Mouse (Mus musculus): Measurements from ENCODE around the gene 2410002F23Rik. TPM values are rescaled to one million over a fixed set of nuclear protein-coding genes. Genes with fewer than 3 reads are reported as not detected.
"Not testable (repeated sequence)": the region's sequence is repeated elsewhere in the genome, so short reads cannot be mapped to it uniquely, and the experiment has no call there.

The 2410002F23Rik gene
- polyA plus RNA-seq (2015; fragmentation: Nextera tagmentation; extraction: Ambion mirVana), result 199 and 210 TPM in 2 replicates

DNA sequence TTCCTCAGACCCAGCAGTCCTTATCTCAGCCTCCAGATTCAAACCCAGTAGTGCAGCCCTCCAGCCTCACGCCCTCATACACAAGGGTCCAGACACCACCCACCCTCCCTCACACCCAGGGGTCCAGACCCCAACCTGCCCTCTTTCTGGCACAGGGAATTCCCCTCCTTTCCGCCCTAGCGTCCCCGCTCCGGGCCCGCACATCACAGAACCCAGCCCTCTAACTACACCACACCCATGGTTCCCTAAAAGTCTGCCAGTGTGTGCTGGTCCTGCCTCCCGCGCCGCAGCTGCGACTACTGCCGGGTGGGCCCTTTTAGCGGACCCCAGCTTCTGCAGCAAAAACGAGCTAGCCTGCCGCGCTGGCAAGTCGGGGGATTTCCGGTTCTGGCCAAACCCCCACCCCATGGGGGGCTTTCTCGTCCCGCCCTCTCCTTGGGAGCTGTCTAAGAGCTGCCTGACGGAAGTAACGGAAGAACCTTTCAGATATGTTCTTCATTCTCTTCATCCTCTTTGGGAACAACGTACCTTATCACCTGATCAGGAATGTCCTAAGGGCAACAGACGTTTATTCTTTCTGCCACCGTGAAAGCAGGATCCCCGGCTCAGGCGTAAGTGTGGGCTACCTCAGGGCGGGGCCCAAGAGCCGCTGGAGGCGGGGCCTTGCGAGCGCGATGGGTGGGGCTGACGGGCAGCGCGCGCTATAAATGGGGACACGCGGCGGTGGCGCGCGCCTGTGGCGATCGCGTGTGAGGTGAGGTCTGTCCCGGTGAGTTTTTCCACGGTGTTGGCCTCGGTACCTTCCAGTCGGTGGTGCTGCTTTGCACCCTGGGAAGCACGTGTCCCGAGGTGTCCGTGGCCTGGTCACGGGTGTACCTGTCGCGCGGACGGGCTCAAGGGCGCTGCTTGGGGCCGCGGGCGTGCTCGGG, at the start of gene 2410002F23Rik, which contains the start of gene 1700028J19Rik:
2410002F23Rik (plus strand) TSS at position 668 of the 929 bp plus-strand sequence.
1700028J19Rik (minus strand) TSS at position 641 of the 929 bp plus-strand sequence.
- peak within 1 kb of the TSS; percentile 79 for H3K4me2 ChIP-seq

DNA sequence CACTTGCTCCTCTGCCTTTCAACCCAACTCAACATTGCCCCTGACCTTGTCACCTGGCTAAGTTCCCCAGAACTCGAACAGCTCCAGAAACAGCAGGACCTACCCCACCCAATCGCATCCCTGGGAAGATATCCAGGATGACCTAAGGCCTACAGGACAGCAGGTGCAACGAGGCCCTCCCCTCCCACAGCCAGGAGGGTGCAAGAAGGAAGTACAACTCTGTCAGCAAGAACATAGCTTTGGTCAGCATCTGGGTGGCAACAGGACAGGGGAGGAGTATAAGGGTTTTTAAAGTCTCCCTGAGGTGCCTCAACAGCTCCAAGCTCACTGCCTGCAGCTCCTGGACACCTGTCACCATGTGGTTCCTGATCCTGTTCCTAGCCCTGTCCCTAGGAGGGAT, 48.6 kb upstream of the 2410002F23Rik start, which contains the start of gene Klk1b3:
Klk1b3 (plus strand) TSS at position 301 of the 400 bp plus-strand sequence.
- no peaks in the 10 kb centered on the region for H3K36me3 ChIP-seq
- H3K27ac ChIP-seq, result no peak within 1 kb of the TSS
- H3K4me2 ChIP-seq, result no peak within 1 kb of the TSS
- no peak for ATAC-seq (ENCODE audit: insufficient number of reproducible peaks, insufficient read depth, low FRiP score, low TSS enrichment, low read depth)
- 63% methylated on average over 3 of the region's 3 CpGs for WGBS
- no peak within 1 kb of the TSS for H3K9ac ChIP-seq
- no peaks in the 10 kb centered on the region for H3K27me3 ChIP-seq
- no peak within 1 kb of the TSS for H3K4me3 ChIP-seq
- H3K9me3 ChIP-seq, result no peaks in the 10 kb centered on the region
- no peaks in the 10 kb centered on the region for H3K4me1 ChIP-seq

More for the DNA sequence above, at the start of gene 2410002F23Rik, which contains the start of gene 1700028J19Rik:
- no peaks in the 10 kb centered on the region for H3K9me3 ChIP-seq
- H3K4me3 ChIP-seq, result peak within 1 kb of the TSS; percentile 91
- H3K27ac ChIP-seq, result peak within 1 kb of the TSS; percentile 93
- H3K27me3 ChIP-seq, result no peaks in the 10 kb centered on the region
- H3K36me3 ChIP-seq, result peaks cover 34% of the 10 kb centered on the region
- H3K9ac ChIP-seq, result peak within 1 kb of the TSS; percentile 89
- WGBS, result under 1% methylated on average over 62 of the region's 62 CpGs
- peak; percentile 85 for ATAC-seq (ENCODE audit: insufficient number of reproducible peaks, insufficient read depth, low FRiP score, low TSS enrichment, low read depth)
- H3K4me1 ChIP-seq, result peaks cover 28% of the 10 kb centered on the region

DNA sequence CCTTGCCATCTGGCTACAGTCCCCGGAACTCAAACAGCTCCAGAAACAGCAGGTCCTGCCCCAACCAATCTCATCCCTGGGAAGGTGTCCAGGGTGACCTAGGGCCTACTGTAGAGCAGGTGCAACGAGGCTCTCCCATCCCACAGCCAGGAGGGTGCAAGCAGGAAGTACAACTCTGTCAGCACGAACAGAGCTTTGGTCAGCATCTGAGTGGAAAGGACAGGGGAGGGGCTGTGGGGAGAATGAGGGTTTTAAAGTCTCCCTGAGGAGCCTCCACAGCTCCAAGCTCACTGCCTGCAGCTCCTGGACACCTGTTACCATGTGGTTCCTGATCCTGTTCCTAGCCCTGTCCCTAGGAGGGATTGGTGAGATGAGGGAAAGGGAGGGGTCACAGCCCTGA, 39.4 kb upstream of the 2410002F23Rik start, which contains the start of gene Klk1b4:
Klk1b4 (plus strand) TSS at position 301 of the 400 bp plus-strand sequence.
- H3K4me2 ChIP-seq; H3K36me3 ChIP-seq; H3K9ac ChIP-seq; H3K27me3 ChIP-seq; H3K4me1 ChIP-seq; H3K9me3 ChIP-seq; ATAC-seq (ENCODE audit: insufficient number of reproducible peaks, insufficient read depth, low FRiP score, low TSS enrichment, low read depth); H3K4me3 ChIP-seq; H3K27ac ChIP-seq: not testable (repeated sequence)
- WGBS, result 55% methylated on average over 3 of the region's 3 CpGs

DNA sequence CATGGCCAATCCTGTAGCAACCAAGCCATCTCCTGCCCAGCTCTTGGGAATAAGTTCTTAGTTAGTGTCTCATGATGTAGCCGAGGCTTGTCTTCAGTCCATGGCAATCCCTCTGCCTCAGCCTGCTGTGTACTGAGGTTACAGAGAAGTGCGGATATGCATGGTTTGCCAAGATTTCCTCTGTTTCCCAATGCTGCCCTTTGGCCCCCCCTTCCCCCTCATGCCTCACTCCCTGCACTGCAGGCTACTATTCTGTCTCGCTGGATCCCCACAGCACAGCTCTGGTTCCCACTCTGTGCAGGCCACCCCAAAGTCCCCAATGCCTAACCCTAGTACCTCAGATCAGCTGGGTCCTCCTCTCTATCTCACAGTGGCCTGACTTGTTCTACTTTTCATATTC, 38.2 kb upstream of the 2410002F23Rik start:
- ATAC-seq (ENCODE audit: insufficient number of reproducible peaks, insufficient read depth, low FRiP score, low TSS enrichment, low read depth), result no peak
- no peak overlapping the region for H3K27ac ChIP-seq
- no peaks in the 10 kb centered on the region for H3K9me3 ChIP-seq
- H3K4me2 ChIP-seq, result no peak overlapping the region
- WGBS, result 85% methylated on average over 3 of the region's 3 CpGs
- no peak overlapping the region for H3K4me3 ChIP-seq
- H3K36me3 ChIP-seq, result no peaks in the 10 kb centered on the region
- no peaks in the 10 kb centered on the region for H3K4me1 ChIP-seq
- H3K27me3 ChIP-seq, result no peaks in the 10 kb centered on the region
- no peak overlapping the region for H3K9ac ChIP-seq

DNA sequence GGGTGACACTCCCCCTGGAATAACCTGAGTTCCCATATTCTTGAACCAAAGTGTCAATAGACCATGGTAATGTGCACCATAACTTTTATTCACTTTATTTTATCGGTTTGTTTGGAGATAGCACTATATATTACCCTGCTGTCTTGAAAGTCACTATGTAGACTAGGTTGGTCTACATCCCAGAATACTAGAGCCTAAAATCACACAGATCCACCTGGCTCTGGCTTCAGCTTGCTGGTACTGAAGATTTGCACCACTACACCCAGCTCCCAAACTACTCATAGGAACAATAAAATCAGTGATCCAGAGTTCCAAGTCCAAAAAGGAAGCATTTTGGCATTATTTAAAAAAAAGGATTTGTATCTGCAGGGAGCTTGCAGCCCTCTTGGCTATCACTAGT, 30.9 kb upstream of the 2410002F23Rik start, which contains the start of gene Klk1b5:
Klk1b5 (plus strand) TSS at position 301 of the 400 bp plus-strand sequence.
- ATAC-seq (ENCODE audit: insufficient number of reproducible peaks, insufficient read depth, low FRiP score, low TSS enrichment, low read depth), result no peak
- H3K9ac ChIP-seq, result no peak within 1 kb of the TSS

DNA sequence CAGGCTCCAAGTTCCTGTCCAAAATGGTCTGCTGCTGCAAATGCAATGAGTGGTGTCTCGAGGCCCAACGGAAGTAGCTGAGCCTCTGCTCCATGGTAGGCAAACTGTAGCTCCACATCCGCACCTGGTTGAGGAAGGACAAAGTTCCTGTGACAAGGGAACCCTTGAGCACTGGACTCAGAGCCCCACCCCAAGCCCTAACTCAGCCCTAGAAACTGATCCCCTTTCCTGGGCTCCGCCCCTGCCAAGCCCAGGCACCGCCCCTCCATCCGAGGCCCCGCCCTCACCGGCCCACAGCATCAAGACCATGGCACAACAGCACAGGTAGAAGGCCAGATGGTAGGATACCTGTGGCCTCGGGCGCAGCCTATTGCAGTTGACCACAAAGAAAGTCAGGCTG, 24.9 kb upstream of the 2410002F23Rik start:
- not testable (repeated sequence) for H3K4me1 ChIP-seq; H3K27ac ChIP-seq; ATAC-seq (ENCODE audit: insufficient number of reproducible peaks, insufficient read depth, low FRiP score, low TSS enrichment, low read depth); H3K4me2 ChIP-seq; H3K9me3 ChIP-seq; H3K27me3 ChIP-seq; H3K4me3 ChIP-seq; H3K9ac ChIP-seq; H3K36me3 ChIP-seq
- 66% methylated on average over 9 of the region's 10 CpGs for WGBS

More for the DNA sequence above, 30.9 kb upstream of the 2410002F23Rik start, which contains the start of gene Klk1b5:
- H3K4me3 ChIP-seq, result no peak within 1 kb of the TSS
- H3K4me1 ChIP-seq, result no peaks in the 10 kb centered on the region
- no peak within 1 kb of the TSS for H3K4me2 ChIP-seq
- H3K27me3 ChIP-seq, result no peaks in the 10 kb centered on the region
- 77% methylated on average over 1 of the region's 1 CpGs for WGBS
- H3K27ac ChIP-seq, result no peak within 1 kb of the TSS
- no peaks in the 10 kb centered on the region for H3K36me3 ChIP-seq
- no peaks in the 10 kb centered on the region for H3K9me3 ChIP-seq

DNA sequence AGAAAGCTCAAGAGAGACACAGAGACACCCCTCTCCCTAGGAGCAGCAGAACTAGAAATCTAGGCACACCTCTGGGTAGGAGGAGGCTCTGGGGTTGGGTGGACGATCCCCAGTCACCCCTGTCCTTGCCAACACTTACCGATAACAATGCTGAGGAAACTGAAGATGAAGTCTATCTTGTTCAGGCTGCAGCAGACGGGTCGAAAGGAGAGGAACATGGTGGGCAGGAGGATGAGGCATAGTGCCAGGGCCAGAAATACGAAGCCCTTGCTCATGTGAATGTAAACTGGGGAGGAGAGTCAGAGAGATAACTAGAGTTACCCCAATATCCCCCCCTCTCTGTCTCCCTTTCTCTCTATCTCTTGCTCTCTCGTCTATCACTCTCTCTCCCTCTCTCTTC, 24.2 kb upstream of the 2410002F23Rik start:
- ATAC-seq (ENCODE audit: insufficient number of reproducible peaks, insufficient read depth, low FRiP score, low TSS enrichment, low read depth); H3K27me3 ChIP-seq: not testable (repeated sequence)

DNA sequence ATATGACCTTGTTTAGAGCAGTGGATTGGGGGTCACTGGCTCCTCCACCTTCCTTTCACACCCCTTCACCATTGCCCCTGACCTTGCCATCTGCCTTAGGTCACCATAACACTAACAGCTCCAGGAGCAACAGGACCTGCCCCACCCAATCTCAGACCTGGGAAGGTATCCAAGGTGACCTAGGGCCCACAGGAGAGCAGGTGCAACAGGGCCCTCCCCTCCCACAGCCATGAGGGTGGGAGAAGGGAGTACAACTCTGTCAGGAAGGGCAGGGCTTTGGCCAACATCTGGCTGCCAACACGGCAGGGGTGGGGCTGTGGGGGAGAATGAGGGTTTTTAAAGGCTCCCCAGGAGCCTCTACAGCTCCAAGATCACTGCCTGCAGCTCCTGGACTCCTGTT, 21.4 kb upstream of the 2410002F23Rik start, which contains the start of gene Klk1:
Klk1 (plus strand) TSS at position 285 of the 400 bp plus-strand sequence.
- no peak within 1 kb of the TSS for H3K4me2 ChIP-seq
- H3K36me3 ChIP-seq, result no peaks in the 10 kb centered on the region
- 22% methylated on average over 1 of the region's 1 CpGs for WGBS
- H3K4me3 ChIP-seq, result no peak within 1 kb of the TSS
- H3K27ac ChIP-seq, result no peak within 1 kb of the TSS
- no peaks in the 10 kb centered on the region for H3K4me1 ChIP-seq
- no peaks in the 10 kb centered on the region for H3K27me3 ChIP-seq
- no peaks in the 10 kb centered on the region for H3K9me3 ChIP-seq
- no peak within 1 kb of the TSS for H3K9ac ChIP-seq
- no peak for ATAC-seq (ENCODE audit: insufficient number of reproducible peaks, insufficient read depth, low FRiP score, low TSS enrichment, low read depth)

More for the DNA sequence above, 24.2 kb upstream of the 2410002F23Rik start:
- H3K4me2 ChIP-seq, H3K4me3 ChIP-seq, H3K9me3 ChIP-seq, H3K9ac ChIP-seq, H3K36me3 ChIP-seq, H3K27ac ChIP-seq, H3K4me1 ChIP-seq: not testable (repeated sequence)
- 84% methylated on average over 6 of the region's 6 CpGs for WGBS

DNA sequence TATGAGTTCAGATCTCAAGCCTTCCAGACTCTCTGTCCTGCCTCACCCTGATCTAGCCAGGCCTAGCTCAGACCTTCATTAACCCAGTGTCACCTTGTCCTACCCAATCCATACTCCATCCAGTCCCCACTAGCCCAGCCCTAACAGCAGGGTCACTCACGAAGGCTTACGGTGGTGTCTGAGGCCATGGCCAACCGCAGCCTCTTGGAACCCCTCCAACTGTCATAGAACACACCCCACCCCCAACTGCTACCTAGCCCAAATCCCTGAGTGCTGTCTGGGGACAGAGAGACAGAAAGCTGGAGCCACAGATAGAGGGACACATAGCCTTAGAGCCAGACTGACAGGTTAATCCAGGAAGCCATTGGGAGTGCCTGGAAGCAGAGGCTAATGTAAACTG, 10.6 kb upstream of the 2410002F23Rik start, which contains the start of gene Gm36864:
Gm36864 (plus strand) TSS at position 269 of the 400 bp plus-strand sequence.
- ATAC-seq (ENCODE audit: insufficient number of reproducible peaks, insufficient read depth, low FRiP score, low TSS enrichment, low read depth), result no peak
- H3K27ac ChIP-seq, result no peak within 1 kb of the TSS
- H3K9ac ChIP-seq, result no peak within 1 kb of the TSS
- no peaks in the 10 kb centered on the region for H3K4me1 ChIP-seq
- H3K36me3 ChIP-seq, result no peaks in the 10 kb centered on the region
- H3K4me3 ChIP-seq, result no peak within 1 kb of the TSS
- WGBS, result 82% methylated on average over 3 of the region's 3 CpGs
- H3K9me3 ChIP-seq, result no peaks in the 10 kb centered on the region
- H3K4me2 ChIP-seq, result no peak within 1 kb of the TSS
- H3K27me3 ChIP-seq, result no peaks in the 10 kb centered on the region

DNA sequence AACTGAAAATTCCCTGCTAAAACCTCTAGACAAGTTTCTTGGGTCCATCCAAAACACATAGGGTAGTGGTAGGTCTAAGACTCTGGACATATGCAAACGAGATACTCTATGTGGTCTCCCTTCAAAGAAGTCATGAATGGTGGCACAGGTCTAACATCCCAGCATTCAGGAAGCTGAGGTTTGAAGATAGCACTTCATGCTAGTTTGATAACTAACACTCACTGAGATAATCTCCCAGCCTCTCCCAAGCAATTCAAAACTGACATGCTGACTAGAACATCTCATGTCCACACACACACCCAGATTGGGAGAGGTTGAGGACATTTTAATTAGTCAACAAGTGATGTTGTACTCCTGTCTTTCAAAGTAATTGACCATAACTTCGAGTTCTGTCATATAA, 6.6 kb upstream of the 2410002F23Rik start:
- H3K36me3 ChIP-seq, result no peaks in the 10 kb centered on the region
- no peak overlapping the region for H3K4me2 ChIP-seq
- no peak overlapping the region for H3K9ac ChIP-seq
- no peaks in the 10 kb centered on the region for H3K9me3 ChIP-seq
- ATAC-seq (ENCODE audit: insufficient number of reproducible peaks, insufficient read depth, low FRiP score, low TSS enrichment, low read depth), result no peak
- WGBS, result 42% methylated on average over 2 of the region's 2 CpGs
- H3K4me3 ChIP-seq, result no peak overlapping the region
- H3K27me3 ChIP-seq, result no peaks in the 10 kb centered on the region
- H3K27ac ChIP-seq, result no peak overlapping the region
- no peaks in the 10 kb centered on the region for H3K4me1 ChIP-seq

DNA sequence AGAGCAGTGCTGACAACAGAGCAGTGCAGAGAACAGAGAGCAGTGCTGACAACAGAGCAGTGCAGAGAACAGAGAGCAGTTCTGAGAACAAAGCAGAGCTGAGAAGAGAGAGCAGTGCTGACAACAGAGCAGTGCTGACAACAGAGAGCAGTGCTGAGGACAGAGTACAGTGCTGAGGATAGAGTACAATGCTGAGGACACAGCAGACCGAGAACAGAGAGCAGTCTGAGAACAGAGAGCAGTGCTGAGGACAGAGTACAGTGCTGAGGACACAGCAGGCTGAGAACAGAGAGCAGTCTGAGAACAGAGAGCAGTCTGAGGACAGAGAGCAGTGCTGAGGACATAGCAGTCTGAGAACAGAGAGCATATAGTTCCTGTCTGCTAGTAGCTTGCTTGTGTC, 5.8 kb upstream of the 2410002F23Rik start:
- H3K4me3 ChIP-seq, result no peak overlapping the region
- H3K27me3 ChIP-seq, result no peaks in the 10 kb centered on the region
- 59% methylated on average over 1 of the region's 1 CpGs for WGBS
- no peak overlapping the region for H3K9ac ChIP-seq
- no peaks in the 10 kb centered on the region for H3K36me3 ChIP-seq
- no peak overlapping the region for H3K27ac ChIP-seq
- ATAC-seq (ENCODE audit: insufficient number of reproducible peaks, insufficient read depth, low FRiP score, low TSS enrichment, low read depth), result no peak
- no peak overlapping the region for H3K4me2 ChIP-seq
- H3K9me3 ChIP-seq, result no peaks in the 10 kb centered on the region
- peaks cover 7% of the 10 kb centered on the region for H3K4me1 ChIP-seq

Data from embryonic facial prominence, embryonic 13.5 days (tissue).